Mouse (Mus musculus) cerebellum, postnatal 36 days (tissue): Measurements from ENCODE around the gene Ccnl2.
A peak's percentile ranks its signal among the peaks of the same experiment; 100 is the strongest.

Experiments used
- DNase-seq, 2 experiments: peaks; one replicate each; pipeline ENCODE4 v3.0.0; 2021 to 2022; ENCODE audit warnings: mixed read lengths in 2 of 2

The Ccnl2 gene

DNA sequence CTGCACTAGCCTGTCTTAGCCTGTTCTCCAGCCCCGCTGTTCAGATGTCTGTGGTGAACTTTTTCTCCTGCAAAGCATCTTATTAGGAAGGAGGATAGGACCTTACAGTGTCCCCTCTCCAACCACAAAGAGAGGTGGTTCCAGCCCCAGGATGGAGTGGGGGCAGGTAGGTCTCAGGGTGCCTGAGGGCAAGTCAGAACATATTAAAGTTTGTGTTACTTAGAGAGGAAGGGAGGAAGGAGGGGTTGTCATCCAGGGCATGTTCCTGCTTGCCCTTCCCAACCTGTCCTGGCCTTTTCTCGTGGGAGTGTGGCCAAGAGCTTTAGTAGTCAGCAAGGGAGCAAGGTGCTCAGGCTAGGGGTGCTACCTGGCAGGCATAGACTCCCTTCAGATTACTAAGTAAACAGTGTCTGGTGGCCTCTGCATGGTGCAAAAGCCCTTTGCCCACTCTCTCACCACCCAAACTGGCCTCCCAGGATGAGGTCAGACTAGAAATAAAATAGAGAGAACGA, 21.6 kb upstream of the Ccnl2 start:
- DNase-seq: no peak

DNA sequence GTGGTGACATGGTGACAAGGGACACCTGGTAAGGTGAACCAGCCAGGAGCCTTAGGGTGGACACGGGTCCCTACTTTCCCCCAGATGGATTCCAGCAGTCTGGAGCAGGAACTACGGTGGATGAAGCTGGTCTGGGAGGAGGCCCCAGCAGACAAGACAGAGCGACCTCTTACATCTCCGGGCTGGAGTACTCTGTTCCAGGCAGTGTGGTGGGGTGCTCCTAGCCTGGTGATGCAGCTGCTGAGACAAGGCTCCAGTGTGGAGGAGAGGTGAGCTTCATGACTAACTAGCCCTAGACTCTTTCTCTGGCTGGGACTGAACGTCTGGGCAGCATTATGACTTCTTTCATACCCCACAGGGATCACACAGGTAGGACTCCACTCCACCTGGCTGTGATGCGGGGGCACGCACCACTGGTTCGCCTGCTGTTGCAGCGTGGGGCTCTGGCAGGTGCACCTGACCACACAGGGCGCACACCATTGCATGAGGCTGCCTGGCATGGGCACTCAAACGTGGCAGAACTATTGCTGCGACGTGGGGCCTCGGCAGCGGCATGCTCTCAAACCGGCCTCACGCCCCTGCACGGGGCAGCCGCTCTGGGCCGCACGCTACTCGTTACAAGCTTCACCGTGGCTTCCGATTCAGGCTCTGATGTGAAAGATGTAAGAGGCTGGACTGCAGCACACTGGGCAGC, 20.9 kb upstream of the Ccnl2 start:
- DNase-seq: no peak

DNA sequence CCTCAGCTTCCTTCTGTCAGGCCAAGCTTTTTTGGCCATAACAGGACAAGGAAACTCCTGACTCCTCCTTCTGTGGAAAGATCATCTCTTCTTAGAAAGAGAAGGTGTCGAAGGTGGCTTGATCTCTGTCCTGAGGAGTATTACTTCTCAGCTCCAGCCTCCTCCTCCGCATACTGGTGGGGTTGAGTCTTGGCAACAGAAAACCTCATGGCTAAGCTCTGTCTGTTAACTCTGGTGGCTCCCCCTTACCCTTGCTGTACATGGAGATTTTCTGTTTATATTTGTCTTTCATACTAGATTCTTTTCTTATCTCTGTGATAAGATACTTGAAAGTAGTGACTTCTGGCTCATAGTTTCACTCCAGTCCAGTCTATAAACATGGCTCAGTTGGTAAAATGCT, 18.6 kb upstream of the Ccnl2 start:
- no peak for DNase-seq

DNA sequence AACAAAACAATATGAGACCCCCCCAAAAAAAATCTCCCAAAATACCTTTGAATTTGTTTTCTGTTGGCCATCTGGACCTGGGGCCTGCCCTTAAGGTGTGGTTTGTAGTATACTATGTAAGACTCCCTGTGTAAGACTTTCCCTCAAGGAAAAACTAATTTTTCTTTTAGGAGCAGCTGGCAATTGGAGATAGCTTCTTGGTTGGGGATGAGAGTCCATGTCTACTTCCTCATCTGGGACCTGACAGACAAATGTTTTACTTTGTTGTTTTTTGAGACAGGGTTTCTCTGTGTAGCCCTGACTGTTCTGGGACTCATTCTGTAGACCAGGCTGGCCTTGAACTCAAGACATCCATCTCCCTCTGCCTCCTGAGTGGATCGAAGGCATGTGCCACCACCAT, 10.2 kb upstream of the Ccnl2 start:
- no peak for DNase-seq

DNA sequence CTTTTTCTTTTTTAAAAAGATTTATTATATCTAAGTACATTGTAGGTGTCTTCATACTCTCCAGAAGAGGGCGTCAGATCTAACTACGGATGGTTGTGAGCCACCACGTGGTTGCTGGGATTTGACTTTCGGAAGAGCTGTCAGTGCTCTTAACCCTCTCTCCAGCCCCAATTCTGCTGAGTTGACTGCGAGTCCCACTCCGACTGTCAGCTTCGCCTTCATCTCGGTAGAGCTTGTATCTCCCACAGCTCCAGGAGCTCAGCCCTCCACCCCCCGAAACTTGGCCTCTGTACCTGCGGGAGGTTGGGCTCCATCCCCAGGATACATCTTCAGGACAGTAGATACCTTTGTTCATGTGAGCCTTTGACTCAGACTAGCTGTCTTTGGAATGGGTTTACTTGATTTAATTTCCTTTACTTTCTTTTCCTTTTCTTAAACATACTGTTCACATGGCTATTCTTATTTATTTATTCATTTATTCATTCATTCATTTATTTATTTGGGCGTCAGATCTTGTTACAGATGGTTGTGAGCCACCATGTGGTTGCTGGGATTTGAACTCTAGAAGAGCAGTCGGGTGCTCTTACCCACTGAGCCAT, 9.4 kb upstream of the Ccnl2 start, which contains the start of gene Mrpl20:
TSS of gene Mrpl20 (plus strand) at position 138 of the 599 bp plus-strand sequence.
- no peak for DNase-seq

- DNase-seq: peak; percentile 96 to 99
Observed at GRCm38 (mm10) chr4:155803340-155804041, 8.8 kb upstream of the Ccnl2 start.

- no peak for DNase-seq
Observed at GRCm38 (mm10) chr4:155807841-155808240, 4.4 kb upstream of the Ccnl2 start.

DNA sequence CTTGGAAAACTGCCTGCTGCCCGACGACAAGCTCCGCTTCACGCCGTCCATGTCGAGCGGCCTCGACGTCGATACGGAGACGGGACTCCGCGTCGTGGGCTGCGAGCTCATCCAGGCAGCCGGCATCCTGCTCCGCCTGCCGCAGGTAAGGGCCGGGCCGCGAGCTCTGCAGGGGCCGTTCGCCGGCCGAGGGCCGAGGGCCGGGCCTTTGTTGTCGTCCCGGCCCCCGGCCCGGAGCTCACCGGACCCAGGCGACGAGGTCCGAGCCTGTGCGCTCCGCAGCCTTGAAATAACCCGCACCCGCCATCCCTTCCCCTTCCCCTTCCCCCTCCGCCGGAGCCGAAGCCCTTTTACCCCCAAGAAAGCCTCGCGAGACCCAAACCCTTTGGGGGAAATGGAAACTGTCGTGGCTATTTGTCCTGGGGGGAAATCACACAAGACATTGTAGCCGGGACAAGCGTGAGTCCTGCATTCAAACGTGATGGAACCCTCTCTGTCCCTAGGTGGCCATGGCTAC, 434 bp downstream of the Ccnl2 start:
- no peak for DNase-seq

DNA sequence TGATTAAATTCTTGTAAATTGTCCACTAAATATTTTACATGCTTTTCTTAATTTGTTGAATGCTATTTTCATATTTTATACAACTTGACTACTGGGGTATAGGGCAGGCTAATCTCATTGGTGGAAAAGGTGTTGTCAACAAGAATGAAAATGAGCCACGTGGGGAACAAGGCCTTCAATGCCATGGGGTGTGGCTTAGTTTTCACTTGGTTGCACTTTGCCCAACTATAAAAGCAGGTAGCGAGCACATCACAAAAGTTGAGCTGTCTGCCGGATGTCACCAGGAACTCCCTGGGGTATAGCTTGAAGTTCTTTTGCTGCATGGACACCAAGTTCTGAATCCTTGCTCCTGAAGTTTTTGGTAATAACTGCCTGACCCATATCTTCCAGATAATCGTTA, 5.2 kb downstream of the Ccnl2 start:
- DNase-seq: no peak

GRCm38 (mm10) chr4:155821025-155821424, 8.7 kb downstream of the Ccnl2 start:
- DNase-seq: no peak

DNA sequence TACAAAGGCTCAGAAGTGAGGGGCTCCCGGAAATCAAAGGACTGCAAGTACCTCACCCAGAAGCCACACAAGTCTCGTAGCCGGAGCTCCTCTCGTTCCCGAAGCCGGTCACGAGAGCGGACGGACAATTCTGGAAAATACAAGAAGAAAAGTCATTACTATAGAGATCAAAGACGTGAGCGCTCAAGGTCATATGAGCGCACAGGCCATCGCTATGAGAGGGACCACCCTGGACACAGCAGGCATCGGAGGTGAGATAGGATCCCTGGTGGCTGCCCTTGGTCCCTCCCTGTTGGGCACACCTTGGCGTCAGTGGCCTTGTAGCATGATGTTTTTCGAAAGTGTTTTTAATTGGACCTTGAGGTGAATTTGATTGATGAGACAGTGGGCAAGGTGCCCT, 11.2 kb downstream of the Ccnl2 start:
- no peak for DNase-seq

GRCm38 (mm10) chr4:155829866-155830265, 17.6 kb downstream of the Ccnl2 start:
- DNase-seq: no peak

GRCm38 (mm10) chr4:155830596-155830995, 18.3 kb downstream of the Ccnl2 start:
- no peak for DNase-seq

GRCm38 (mm10) chr4:155831205-155831766, 19.0 kb downstream of the Ccnl2 start, which contains the start of gene Aurkaip1:
Gene Aurkaip1, plus strand, starts transcription at chr4:155831272.
- peak; percentile 95 to 96 for DNase-seq

DNA sequence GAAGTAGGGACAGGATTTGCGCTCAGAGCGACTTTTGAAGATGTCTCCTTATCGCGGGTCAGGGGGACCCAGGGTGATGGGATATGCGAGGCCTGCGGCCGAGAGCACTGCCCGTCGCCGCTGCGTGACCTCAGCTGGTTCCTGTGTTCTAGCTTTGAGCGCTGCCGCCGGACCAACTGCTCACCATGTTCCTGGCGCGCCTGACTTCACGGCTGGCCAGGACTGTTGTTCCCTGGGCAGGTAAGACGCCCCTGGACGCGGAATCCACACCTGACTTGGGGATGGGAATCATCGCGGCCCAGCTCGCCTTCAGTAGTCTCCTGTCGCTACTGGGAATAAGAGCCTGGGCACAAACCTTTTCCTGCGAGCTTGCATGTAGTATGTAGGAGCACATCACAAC, 19.5 kb downstream of the Ccnl2 start:
- no peak for DNase-seq

DNA sequence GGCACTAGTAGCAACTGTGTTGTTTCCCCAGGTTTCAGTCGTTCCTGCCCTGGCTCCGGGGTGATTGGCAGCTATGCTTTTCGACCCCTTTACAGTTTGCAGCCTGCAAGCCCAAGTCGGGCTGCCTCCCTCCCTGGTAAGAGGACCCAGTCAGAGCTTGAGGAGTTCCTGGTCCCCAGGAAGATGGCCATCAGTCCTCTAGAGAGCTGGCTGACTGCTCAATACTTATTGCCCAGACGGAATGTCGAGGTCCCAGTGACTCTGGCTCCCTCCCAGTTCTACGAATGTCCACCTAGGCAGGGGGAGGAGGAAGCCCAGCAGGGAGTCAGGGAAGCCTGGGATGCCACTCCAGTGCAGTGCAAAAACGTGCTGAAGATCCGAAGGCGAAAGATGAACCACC, 20.0 kb downstream of the Ccnl2 start:
- DNase-seq: no peak

- no peak for DNase-seq
Observed at GRCm38 (mm10) chr4:155833234-155833633, 20.9 kb downstream of the Ccnl2 start.

DNA sequence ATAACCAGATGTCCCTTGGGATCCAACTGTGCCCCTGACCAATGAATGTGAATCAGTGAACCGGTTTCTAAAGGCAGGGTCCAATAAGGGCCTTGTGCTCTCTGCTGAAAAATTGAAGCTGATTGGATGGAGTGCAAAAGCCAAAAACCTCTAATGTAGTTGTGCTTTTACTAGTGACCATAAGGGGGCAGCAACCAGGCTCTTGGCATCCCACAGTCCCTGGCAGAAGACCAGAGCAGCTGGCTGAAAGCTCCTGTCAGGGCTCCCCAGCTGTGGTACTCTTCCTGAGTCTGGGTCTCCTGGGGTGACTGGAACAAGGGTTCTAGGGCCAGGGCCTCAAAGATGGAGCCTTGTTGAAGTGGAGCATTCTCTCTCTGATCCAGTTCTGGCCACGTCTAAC, 21.5 kb downstream of the Ccnl2 start:
- DNase-seq: peak; percentile 64 to 66

DNA sequence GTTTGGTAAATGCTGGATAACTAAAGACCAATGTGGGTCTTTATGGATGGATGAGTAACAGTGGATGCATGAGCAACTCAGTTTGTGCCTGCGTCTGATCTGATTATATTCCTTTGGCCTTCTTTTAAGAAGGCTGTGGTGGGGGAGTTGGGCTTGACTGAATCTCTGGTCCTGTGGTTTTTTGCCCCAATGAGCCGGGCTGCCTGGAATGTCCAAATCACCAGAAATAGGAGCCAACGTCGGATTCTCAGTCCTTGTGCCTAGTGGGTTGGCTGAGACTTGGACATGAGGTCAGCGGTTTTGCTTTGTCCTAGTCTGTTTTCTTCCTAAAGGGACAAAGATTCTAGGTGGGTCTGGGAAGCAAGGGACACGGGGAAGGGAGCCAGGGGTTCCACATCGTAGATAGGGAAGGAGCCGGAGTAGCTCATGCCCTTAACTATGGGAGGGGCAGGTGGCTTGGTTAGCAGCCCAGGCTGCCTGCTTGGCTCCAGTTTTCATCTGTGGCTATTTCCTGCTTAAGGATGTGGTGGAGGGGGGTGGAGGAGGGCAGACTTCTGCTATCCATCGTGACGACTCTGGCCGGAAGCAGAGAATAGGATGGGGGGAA, 25.2 kb downstream of the Ccnl2 start:
- no peak for DNase-seq

GRCm38 (mm10) chr4:155838187-155839153, 26.2 kb downstream of the Ccnl2 start:
- no peak for DNase-seq

DNA sequence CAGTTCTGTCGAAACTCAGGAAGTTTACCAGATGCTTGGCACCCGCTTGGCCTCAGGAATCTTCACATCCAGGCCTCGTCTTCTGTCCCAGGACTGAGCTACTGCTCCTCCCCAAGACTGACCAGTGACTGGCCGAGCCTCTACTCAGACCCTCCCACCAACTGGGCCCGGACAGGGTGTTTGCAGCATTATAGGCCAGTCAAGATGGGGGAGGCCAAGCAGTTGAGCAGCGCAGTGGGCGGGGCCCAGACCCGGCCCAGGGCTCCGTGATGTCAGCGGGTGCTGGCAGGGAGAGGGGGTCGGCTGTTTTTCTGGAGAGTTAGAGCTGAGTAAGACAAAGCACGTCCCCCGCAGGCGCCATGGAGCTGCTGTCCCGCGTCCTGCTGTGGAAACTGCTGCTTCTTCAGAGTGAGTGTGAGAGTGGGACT, 27.2 kb downstream of the Ccnl2 start, which contains the start of gene Mxra8:
TSS of gene Mxra8 (plus strand) at position 198 of the 428 bp plus-strand sequence.
- no peak for DNase-seq
